Mouse (Mus musculus): ENCODE measurements around the gene Ldb3. TPM values are rescaled to one million over a fixed set of nuclear protein-coding genes. Genes with fewer than 3 reads are reported as not detected.

Ldb3 gene
- polyA plus RNA-seq, 1 experiment: 19.5 TPM

DNA sequence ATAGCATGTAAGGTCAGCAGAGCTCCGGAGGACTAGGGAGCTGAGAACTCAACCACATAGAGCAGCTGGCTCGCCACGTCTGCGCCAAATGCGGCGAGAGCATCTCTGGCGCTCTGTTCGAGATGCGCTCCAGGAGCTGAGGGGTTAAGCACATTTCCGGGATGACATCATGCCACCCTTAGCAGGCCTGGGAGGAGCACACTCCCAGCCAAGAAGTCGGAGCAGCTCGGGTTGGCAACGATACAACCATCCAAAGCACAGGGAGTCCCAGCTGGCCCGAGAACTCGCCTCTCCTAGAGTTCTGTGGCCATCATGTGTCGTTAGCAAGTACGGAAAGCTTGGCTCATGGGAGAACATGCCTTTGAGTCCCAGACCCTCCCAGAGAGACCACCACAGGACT, 22.8 kb downstream of the Ldb3 start:
- 51% methylated on average over 17 of the region's 17 CpGs for WGBS
- DNase-seq (ENCODE audit: low read depth, low spot score): no peak

GRCm38 (mm10) chr14:34564646-34565045, 23.8 kb downstream of the Ldb3 start:
- no peak for DNase-seq (ENCODE audit: low read depth, low spot score)
- 69% methylated on average over 5 of the region's 5 CpGs for WGBS

GRCm38 (mm10) chr14:34562393-34562792, 26.1 kb downstream of the Ldb3 start:
- WGBS: 4% methylated on average over 2 of the region's 2 CpGs
- no peak for DNase-seq (ENCODE audit: low read depth, low spot score)

DNA sequence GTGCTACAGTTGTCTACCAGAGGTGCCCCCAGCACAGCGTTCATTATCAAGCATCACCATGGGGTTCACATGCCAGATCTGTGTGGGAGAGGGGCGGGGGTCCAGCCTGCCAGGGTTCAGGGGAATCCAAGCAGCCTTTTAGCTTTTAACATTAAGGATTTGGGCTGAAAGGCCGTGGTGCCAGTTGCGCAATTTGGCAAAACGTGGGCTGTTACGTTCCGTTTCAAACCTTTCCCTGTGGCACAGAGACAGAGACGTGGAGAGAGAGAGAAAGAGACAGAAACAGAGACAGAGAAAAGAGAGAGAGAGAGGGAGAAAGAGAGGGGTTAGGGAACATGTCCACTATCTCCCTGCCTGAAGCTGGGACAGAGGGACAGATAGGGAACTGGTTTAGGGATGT, 26.8 kb downstream of the Ldb3 start:
- no peak for DNase-seq (ENCODE audit: low read depth, low spot score)
- 89% methylated on average over 8 of the region's 8 CpGs for WGBS

DNA sequence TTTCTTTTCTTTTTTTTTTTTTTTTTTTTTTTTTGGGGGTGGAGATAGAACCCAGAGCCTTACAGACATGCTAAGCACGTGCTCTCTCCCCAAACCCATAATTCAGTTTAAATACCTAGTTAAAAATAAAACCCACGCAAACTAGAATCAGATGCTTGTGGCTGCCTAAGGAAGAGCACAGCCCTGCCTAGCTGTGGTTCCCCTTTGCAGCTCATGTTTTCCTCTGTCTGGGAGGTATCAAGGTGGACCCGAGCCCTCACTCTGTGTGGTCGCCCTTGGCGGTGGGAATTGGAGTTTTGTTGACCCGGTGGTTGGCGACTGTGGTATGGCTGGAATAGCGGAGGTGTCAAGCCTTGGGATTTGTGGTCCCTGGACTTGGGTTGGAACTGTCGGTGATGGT, 29.5 kb downstream of the Ldb3 start:
- DNase-seq (ENCODE audit: low read depth, low spot score): no peak
- 88% methylated on average over 9 of the region's 9 CpGs for WGBS

GRCm38 (mm10) chr14:34555211-34555610, 33.3 kb downstream of the Ldb3 start:
- DNase-seq (ENCODE audit: low read depth, low spot score): no peak

GRCm38 (mm10) chr14:34554047-34554446, 34.4 kb downstream of the Ldb3 start:
- no peak for DNase-seq (ENCODE audit: low read depth, low spot score)
- 25% methylated on average over 3 of the region's 3 CpGs for WGBS

More at GRCm38 (mm10) chr14:34555211-34555610, 33.3 kb downstream of the Ldb3 start:
- 70% methylated on average over 13 of the region's 13 CpGs for WGBS

DNA sequence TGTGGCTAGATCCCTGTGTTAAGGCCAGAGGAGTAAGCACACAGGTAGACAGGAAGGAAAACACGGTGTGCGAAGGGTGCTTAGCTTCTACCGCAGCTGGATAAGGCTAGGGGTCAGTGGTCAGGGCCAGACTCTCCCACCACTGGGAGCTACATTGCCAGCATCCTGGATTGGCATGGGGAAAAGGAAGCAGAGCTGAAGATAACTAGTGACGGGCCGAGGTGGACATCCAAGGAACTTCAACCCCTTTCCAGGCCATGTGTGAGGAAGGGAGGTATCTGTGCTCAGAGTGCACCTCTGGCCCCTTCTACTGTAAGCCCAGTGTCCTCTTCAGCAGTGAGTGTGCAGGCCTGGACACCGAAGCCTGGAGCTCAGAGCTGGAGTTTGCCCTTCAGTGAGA, 35.0 kb downstream of the Ldb3 start:
- WGBS: 84% methylated on average over 6 of the region's 6 CpGs
- DNase-seq (ENCODE audit: low read depth, low spot score): no peak

DNA sequence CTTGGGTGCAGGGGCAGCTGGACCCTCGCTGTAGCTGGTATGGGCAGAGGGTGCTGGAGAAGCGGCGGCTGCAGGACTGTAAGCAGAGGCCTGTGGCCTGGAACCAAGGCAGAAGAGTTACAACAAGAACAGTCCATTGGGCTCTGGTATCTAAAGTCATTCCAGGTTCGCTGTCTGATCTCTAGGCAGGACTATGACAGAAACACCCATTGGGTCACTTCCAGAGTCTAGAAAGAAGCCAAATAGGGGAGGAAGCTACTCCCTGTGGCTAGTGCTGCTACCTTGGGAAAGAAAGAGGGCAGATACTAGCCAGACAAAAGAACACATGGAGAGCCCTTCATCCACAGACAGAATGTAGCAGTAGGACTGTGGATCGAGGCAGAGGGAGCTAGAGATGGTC, 36.3 kb downstream of the Ldb3 start:
- WGBS: 87% methylated on average over 5 of the region's 5 CpGs
- DNase-seq (ENCODE audit: low read depth, low spot score): no peak

- DNase-seq (ENCODE audit: low read depth, low spot score): no peak
- WGBS: under 1% methylated on average over 55 of the region's 55 CpGs
Observed at GRCm38 (mm10) chr14:34549004-34549671, 39.3 kb downstream of the Ldb3 start.

DNA sequence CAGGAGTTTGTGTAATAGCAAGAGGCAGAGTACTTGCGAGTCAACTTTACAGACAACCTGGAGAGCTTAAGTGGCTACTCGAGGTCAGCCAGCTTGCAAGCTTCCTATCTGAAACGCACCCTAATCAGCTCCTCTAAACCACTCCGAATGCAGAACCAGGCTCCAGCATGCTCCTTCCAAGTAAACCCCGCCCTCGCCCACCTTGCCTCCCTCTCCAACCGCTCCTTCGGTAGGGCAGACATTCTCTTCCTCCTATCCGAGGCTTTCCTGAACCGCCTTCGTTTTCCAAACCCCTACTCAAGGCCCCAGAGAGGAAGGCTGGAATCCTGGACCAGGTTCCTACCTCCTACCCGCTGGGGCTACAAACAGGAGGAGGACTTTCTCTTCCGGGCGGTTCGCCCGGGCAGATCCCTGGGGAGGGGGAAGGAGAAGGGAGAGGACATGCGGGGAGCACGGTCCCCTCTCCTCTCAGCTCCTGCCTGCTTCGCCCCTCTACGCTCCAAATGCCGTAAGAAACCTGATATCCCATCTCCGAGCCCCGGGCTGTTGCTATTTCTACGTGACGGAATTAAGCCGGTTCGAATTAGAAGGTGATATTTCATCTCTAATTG, 40.0 kb downstream of the Ldb3 start:
- no peak for DNase-seq (ENCODE audit: low read depth, low spot score)
- 1% methylated on average over 27 of the region's 27 CpGs for WGBS

DNA sequence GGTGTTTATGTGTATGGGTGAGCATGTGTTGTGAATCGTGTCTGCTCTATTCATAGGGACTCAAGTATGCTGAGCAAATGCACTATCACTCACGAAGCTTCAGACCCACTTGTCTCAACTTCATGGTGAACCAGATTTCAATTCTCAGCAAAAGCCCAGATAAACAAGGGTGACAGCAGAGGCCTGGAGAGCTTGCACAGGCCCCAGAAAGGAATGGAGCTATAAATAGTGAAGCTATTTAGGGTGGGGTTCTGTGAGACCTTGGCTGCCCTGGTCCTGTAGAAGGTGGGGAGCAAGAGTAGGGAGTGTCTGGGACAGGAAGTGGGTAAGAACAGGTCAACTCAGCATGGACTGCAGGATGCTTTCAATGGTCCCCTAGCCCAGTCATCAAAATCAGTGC, 43.9 kb downstream of the Ldb3 start:
- WGBS: 62% methylated on average over 2 of the region's 2 CpGs
- DNase-seq (ENCODE audit: low read depth, low spot score): no peak

GRCm38 (mm10) chr14:34544001-34544400, 44.5 kb downstream of the Ldb3 start:
- WGBS: 85% methylated on average over 6 of the region's 6 CpGs
- no peak for DNase-seq (ENCODE audit: low read depth, low spot score)

- WGBS: 60% methylated on average over 6 of the region's 6 CpGs
- no peak for DNase-seq (ENCODE audit: low read depth, low spot score)
Observed at GRCm38 (mm10) chr14:34543596-34543995, 44.9 kb downstream of the Ldb3 start.

DNA sequence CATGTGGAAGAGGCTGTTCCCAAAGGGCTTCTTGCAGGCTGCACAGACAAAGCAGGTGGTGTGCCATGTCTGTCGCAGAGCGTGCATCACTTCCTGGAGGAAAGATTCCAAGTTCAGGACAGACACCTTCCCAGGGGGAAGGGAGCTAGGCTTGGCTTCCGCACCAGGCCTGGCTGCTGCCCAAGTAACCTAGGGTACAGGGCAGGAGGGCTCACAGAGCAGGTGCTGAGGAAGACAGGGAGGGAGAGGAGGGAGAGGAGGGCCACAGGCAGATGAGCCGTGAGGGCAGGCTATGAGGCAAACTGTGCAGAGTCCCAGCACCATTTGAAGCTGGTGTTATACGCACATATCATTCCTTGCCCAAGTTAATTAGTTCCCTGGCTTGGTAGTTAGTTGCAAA, 46.6 kb downstream of the Ldb3 start:
- 37% methylated on average over 5 of the region's 5 CpGs for WGBS
- DNase-seq (ENCODE audit: low read depth, low spot score): no peak

GRCm38 (mm10) chr14:34540685-34541162, 47.8 kb downstream of the Ldb3 start:
- WGBS: 21% methylated on average over 17 of the region's 17 CpGs

GRCm38 (mm10) chr14:34535883-34536282, 52.6 kb downstream of the Ldb3 start:
- 31% methylated on average over 4 of the region's 4 CpGs for WGBS
- no peak for DNase-seq (ENCODE audit: low read depth, low spot score)

More at GRCm38 (mm10) chr14:34540685-34541162, 47.8 kb downstream of the Ldb3 start:
- DNase-seq (ENCODE audit: low read depth, low spot score): no peak

- WGBS: 71% methylated on average over 5 of the region's 5 CpGs
- no peak for DNase-seq (ENCODE audit: low read depth, low spot score)
Observed at GRCm38 (mm10) chr14:34533537-34533936, 54.9 kb downstream of the Ldb3 start.

- 51% methylated on average over 6 of the region's 6 CpGs for WGBS
- no peak for DNase-seq (ENCODE audit: low read depth, low spot score)
Observed at GRCm38 (mm10) chr14:34532536-34532935, 55.9 kb downstream of the Ldb3 start.

DNA sequence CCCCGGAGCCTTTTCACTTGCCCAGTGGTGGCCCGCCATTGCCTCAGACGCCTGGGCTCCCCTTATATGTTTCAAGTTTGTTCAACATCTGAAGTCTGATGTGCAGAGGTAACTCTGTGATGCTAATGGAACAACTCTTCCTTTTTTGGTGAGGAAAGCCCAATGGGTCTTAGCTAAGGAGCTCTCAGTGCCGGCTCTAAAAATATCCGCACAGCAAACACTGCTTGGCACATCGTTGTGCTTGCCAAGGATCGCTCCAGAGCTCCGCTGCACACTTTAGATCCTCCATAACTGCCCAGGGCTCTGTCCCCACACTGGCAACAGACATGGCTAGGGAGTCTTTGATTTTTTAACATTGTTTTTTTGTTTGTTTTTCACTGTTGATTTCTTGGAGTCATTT, 59.7 kb downstream of the Ldb3 start:
- DNase-seq (ENCODE audit: low read depth, low spot score): no peak
- 73% methylated on average over 8 of the region's 8 CpGs for WGBS

DNA sequence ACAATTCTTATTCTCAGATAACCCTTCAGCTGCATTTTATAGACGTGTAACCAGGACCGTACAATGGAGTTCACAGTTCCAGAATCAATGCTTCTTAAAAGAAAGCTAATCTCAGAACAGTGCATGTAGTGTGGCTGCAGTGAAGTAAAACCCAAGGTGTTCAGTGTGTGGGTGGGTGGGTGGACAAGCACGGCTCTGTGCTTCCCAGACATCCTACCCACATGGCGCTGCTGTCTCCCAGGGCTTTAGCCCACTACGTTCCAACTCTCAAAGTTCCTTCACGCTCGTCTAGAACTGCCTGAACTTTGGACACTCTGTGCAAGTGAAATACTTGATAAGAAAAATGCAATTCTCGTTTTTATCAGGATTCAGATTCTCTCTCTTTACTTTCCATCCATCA, 65.8 kb downstream of the Ldb3 start, which contains the start of gene 9230112D13Rik:
9230112D13Rik (minus strand) TSS at position 101 of the 400 bp plus-strand sequence.
- no peak for DNase-seq (ENCODE audit: low read depth, low spot score)

More for the DNA sequence above, 65.8 kb downstream of the Ldb3 start, which contains the start of gene 9230112D13Rik:
- 76% methylated on average over 8 of the region's 8 CpGs for WGBS
